Mouse (Mus musculus) central nervous system, embryonic 11.5 days (tissue): ENCODE results near the gene Nr2e3. TPM values are rescaled to one million over a fixed set of nuclear protein-coding genes. Genes with fewer than 3 reads are reported as not detected.

Experiments used
- polyA plus RNA-seq: library from polyadenylated mRNA; depleted of rRNA; stranded (reverse); fragments of >200 nt; gene quantifications from 2 replicates; pipeline ENCODE4 v1.2.3, GENCODE M21; 2012; rRNA removed

Gene Nr2e3
- polyA plus RNA-seq = 0.07 and 0.20 TPM in 2 replicates

GRCm38 (mm10) chr9:59960559-59960958 lies at the start of gene Nr2e3:
Gene Nr2e3, minus strand, starts transcription at chr9:59960659.

Other genes with a start within 250 kb of the Nr2e3 start
- gene Senp8, start 209.9 kb downstream of the Nr2e3 start, polyA plus RNA-seq = 8.0 and 11.1 TPM in 2 replicates
- gene Myo9a, start 209.8 kb downstream of the Nr2e3 start, polyA plus RNA-seq = 11.6 and 18.1 TPM in 2 replicates